Mouse (Mus musculus) ES-E14 (cell line): Measurements from ENCODE around the gene Nos2.

Experiments used
- CHD2 ChIP-seq: IDR thresholded peaks from 2 replicates; pipeline ENCODE4 v1.6.1; 2014; ENCODE audit warnings: mild to moderate bottlenecking, low read depth, low read length, inconsistent platforms
- ZC3H11A ChIP-seq: IDR thresholded peaks from 2 replicates; pipeline ENCODE4 v1.6.1; 2012; ENCODE audit warnings: low read depth, mild to moderate bottlenecking, inconsistent platforms, low read length, borderline replicate concordance

- TF ChIP-seq ZC3H11A (no peak), CHD2 (no peak)
Measured at GRCm38 (mm10) chr11:78985505-78985904, 64.9 kb downstream of the Nos2 start.
